Mouse (Mus musculus) stomach, postnatal 0 days (tissue): Measurements from ENCODE around the gene Cox17.

Experiments used
- CTCF ChIP-seq: IDR thresholded peaks from 2 replicates; pipeline ENCODE4 v1.5.1; 2016; ENCODE audit warnings: antibody characterized with exemption, low read depth, mild to moderate bottlenecking, moderate library complexity
- EP300 ChIP-seq: optimal IDR thresholded peaks from 2 replicates; pipeline ENCODE3; 2016; ENCODE audit warnings: antibody characterized with exemption

DNA sequence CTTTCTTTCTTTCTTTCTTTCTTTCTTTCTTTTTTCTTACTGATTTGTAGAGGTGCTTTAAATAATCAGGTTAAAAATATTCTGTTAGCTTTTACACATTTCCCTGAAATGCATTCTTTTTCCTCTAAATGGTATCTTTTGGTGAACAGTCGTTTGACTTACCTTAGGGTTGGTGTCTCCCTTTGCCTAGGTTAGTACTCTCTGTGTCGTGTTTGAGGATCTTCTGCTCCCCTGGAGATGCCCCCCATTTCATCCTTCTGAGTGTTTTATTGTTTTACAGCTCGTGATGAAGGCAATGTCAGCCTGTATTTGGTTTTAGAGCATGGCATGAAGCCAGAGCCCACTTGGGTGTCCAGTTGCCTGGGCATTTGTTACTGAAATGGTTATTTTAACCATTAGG lies 32.7 kb downstream of the Cox17 start:
- TF ChIP-seq EP300: no peak
- no peak for TF ChIP-seq CTCF
